Mouse (Mus musculus): ENCODE data around the gene Lpar6. TPM values are rescaled to one million over a fixed set of nuclear protein-coding genes. Genes with fewer than 3 reads are reported as not detected.
A peak's percentile ranks its signal among the peaks of the same experiment; 100 is the strongest.

The Lpar6 gene
- polyA plus RNA-seq, 1 experiment: 0.91 TPM

DNA sequence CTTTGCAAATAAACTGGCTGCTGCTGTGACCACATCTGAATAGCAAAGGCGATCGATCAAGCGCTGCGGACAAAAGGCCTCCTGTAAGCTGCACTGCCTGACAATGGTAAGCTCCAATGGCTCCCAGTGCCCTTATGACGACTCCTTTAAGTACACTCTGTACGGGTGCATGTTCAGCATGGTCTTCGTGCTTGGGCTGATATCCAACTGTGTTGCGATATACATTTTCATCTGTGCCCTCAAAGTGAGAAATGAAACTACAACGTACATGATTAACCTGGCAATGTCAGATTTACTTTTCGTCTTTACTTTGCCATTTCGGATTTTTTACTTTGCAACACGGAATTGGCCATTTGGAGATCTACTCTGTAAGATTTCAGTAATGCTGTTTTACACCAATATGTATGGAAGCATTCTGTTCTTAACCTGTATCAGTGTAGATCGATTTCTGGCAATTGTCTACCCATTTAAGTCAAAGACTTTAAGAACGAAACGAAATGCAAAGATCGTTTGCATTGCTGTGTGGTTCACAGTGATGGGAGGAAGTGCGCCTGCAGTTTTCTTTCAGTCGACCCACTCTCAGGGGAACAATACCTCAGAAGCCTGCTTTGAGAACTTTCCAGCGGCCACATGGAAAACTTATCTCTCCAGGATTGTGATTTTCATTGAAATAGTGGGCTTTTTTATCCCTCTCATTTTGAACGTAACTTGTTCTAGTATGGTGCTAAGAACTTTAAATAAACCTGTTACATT, 979 bp downstream of the Lpar6 start:
- Histone ChIP-seq H3K27me3 (ENCODE audit: control insufficient read depth, insufficient read depth, low read length) (no peaks in the 10 kb centered on the region), H3K4me3 (ENCODE audit: low read depth, low read length) (peak overlapping the region; percentile 83), H3K27ac (ENCODE audit: insufficient read depth, low read depth, low read length) (peak overlapping the region; percentile 91), H3K36me3 (ENCODE audit: control insufficient read depth, insufficient read depth, low read length) (peaks cover 5% of the 10 kb centered on the region), H3K4me1 (ENCODE audit: control insufficient read depth, insufficient read depth, insufficient read length, low read length) (no peaks in the 10 kb centered on the region)
- TF ChIP-seq CTCF (IDR thresholded peaks at IDR 0.05; ENCODE audit: extremely low read depth, insufficient read length, insufficient replicate concordance, low read depth, low read length) (no peak), POLR2A (IDR thresholded peaks at IDR 0.05; ENCODE audit: low read depth, low read length) (no peak)
- WGBS: under 1% methylated on average over 20 of the region's 20 CpGs

- Histone ChIP-seq H3K27me3 (ENCODE audit: control insufficient read depth, insufficient read depth, low read length) (no peaks in the 10 kb centered on the region), H3K36me3 (ENCODE audit: control insufficient read depth, insufficient read depth, low read length) (peaks cover 5% of the 10 kb centered on the region), H3K4me1 (ENCODE audit: control insufficient read depth, insufficient read depth, insufficient read length, low read length) (peaks cover 1% of the 10 kb centered on the region; the same call in 1 of the 2 replicates), H3K4me3 (ENCODE audit: low read depth, low read length) (peak overlapping the region; percentile 83), H3K27ac (ENCODE audit: insufficient read depth, low read depth, low read length) (peak overlapping the region; percentile 91)
- TF ChIP-seq CTCF (IDR thresholded peaks at IDR 0.05; ENCODE audit: extremely low read depth, insufficient read length, insufficient replicate concordance, low read depth, low read length) (no peak), POLR2A (IDR thresholded peaks at IDR 0.05; ENCODE audit: low read depth, low read length) (no peak)
- under 1% methylated on average over 6 of the region's 6 CpGs for WGBS
Observed at GRCm38 (mm10) chr14:73239291-73239690, 1.6 kb downstream of the Lpar6 start.

DNA sequence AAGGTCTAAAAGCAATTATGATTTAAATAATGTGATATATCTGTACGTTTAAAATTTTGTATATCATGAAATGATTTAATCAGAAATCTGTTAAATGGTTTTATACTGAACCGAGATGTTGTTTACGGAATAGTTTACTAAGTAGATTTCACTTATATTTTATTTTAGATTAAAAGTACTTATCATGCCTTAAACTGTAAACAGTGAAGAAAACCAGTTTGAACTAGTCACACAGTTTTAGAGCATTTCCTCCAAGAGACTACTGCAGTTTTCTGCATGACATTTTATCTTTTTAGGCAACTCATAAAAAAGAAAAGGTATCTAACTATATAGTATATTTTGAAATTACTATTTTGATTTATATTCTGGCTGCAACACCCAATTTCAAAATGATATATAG, 2.2 kb downstream of the Lpar6 start:
- H3K27ac ChIP-seq (ENCODE audit: insufficient read depth, low read depth, low read length): no peak overlapping the region
- no peak for TF ChIP-seq CTCF (IDR thresholded peaks at IDR 0.05; ENCODE audit: extremely low read depth, insufficient read length, insufficient replicate concordance, low read depth, low read length)
- no peak for TF ChIP-seq POLR2A (IDR thresholded peaks at IDR 0.05; ENCODE audit: low read depth, low read length)
- no peaks in the 10 kb centered on the region for H3K27me3 ChIP-seq (ENCODE audit: control insufficient read depth, insufficient read depth, low read length)
- peaks cover 3% of the 10 kb centered on the region; the same call in 1 of the 2 replicates for H3K4me1 ChIP-seq (ENCODE audit: control insufficient read depth, insufficient read depth, insufficient read length, low read length)
- no peak overlapping the region for H3K4me3 ChIP-seq (ENCODE audit: low read depth, low read length)
- peaks cover 7% of the 10 kb centered on the region for H3K36me3 ChIP-seq (ENCODE audit: control insufficient read depth, insufficient read depth, low read length)
- WGBS: 14% methylated on average over 3 of the region's 3 CpGs

DNA sequence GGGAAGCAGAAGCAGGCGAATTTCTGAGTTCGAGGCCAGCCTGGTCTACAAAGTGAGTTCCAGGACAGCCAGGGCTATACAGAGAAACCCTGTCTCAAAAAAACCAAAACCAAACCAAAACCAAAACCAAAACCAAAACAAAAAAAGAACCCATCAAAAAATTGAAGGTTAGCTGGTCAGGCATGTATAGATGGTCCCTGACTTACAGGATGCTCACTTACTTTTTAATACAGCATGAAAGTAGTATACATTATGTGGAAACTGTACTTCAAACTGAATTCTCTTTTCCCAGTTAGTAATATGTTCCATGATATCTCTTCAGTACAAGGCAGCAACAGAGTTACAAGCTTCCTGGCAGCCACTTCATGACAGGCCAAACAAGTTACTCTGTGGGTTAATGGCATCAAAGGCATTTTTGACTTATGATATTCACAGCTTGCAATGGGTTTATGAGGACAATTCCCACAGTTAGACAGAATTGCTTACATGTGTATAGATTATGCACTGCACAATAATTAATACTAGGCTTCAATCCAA, 6.4 kb downstream of the Lpar6 start:
- Histone ChIP-seq H3K4me1 (ENCODE audit: control insufficient read depth, insufficient read depth, insufficient read length, low read length) (peaks cover 3% of the 10 kb centered on the region; the same call in 1 of the 2 replicates), H3K27ac (ENCODE audit: insufficient read depth, low read depth, low read length) (no peak overlapping the region), H3K36me3 (ENCODE audit: control insufficient read depth, insufficient read depth, low read length) (peaks cover 9% of the 10 kb centered on the region), H3K27me3 (ENCODE audit: control insufficient read depth, insufficient read depth, low read length) (no peaks in the 10 kb centered on the region), H3K4me3 (ENCODE audit: low read depth, low read length) (no peak overlapping the region)
- TF ChIP-seq CTCF (IDR thresholded peaks at IDR 0.05; ENCODE audit: extremely low read depth, insufficient read length, insufficient replicate concordance, low read depth, low read length): no peak
- 88% methylated on average over 2 of the region's 2 CpGs for WGBS

DNA sequence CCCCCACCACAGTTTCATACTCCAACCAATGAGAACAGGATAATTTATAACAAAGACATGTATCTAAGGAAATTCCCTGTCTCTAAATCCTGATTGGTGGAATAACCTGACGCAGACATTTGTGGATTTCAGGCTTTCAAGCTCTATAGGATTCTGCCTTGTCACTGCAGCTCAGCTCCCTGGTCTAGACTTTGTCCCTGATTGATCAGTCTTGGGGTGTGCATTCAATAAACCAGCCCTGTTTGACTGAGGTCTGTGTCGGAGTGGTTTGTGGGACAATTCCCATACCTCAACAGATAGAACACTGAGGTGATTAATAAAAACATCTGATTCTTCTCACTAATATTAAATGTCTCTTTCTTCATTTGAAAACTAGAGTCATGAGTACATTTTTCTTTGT, 12.4 kb downstream of the Lpar6 start:
- H3K27ac ChIP-seq (ENCODE audit: insufficient read depth, low read depth, low read length): no peak overlapping the region
- 63% methylated on average over 2 of the region's 2 CpGs for WGBS
- TF ChIP-seq CTCF (IDR thresholded peaks at IDR 0.05; ENCODE audit: extremely low read depth, insufficient read length, insufficient replicate concordance, low read depth, low read length): no peak
- no peak for TF ChIP-seq POLR2A (IDR thresholded peaks at IDR 0.05; ENCODE audit: low read depth, low read length)

DNA sequence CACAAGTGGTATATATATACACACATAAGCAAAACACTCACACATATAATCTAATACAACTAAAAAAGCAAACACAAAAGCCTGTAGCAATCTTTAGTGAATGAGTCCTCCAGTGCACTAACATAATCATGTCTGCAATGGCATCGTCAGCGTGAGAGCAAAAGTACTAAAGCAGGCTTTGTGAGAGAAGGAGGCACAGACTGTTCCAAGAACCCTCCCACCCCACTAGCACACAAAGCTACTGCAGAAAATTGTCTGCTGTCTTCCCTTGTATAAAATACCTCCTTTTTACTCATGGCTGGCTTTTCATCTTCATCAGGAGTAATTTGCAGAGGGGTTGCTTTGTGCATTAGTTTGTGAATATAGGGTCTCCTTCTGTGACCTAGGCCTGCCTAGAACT, 14.6 kb downstream of the Lpar6 start:
- WGBS: 52% methylated on average over 2 of the region's 2 CpGs
- H3K36me3 ChIP-seq (ENCODE audit: control insufficient read depth, insufficient read depth, low read length): peaks cover 4% of the 10 kb centered on the region; the same call in 1 of the 2 replicates
- peaks cover 7% of the 10 kb centered on the region; the same call in 1 of the 2 replicates for H3K4me1 ChIP-seq (ENCODE audit: control insufficient read depth, insufficient read depth, insufficient read length, low read length)
- H3K4me3 ChIP-seq (ENCODE audit: low read depth, low read length): no peak overlapping the region
- no peak for TF ChIP-seq POLR2A (IDR thresholded peaks at IDR 0.05; ENCODE audit: low read depth, low read length)
- no peak for TF ChIP-seq CTCF (IDR thresholded peaks at IDR 0.05; ENCODE audit: extremely low read depth, insufficient read length, insufficient replicate concordance, low read depth, low read length)
- peak overlapping the region; percentile 61 for H3K27ac ChIP-seq (ENCODE audit: insufficient read depth, low read depth, low read length)
- no peaks in the 10 kb centered on the region for H3K27me3 ChIP-seq (ENCODE audit: control insufficient read depth, insufficient read depth, low read length)

More for the DNA sequence above, 12.4 kb downstream of the Lpar6 start:
- no peaks in the 10 kb centered on the region for H3K27me3 ChIP-seq (ENCODE audit: control insufficient read depth, insufficient read depth, low read length)
- H3K4me1 ChIP-seq (ENCODE audit: control insufficient read depth, insufficient read depth, insufficient read length, low read length): peaks cover 7% of the 10 kb centered on the region; the same call in 1 of the 2 replicates
- H3K36me3 ChIP-seq (ENCODE audit: control insufficient read depth, insufficient read depth, low read length): 0 out of 2 replicates have a peak, but pooled peaks cover 5% of the 10 kb centered on the region
- no peak overlapping the region for H3K4me3 ChIP-seq (ENCODE audit: low read depth, low read length)
